Mouse (Mus musculus) heart, adult 2 months (tissue): Measurements from ENCODE around the gene Zdhhc5.

Experiments
- CTCF ChIP-seq: fragments of 200-600 bp; IDR thresholded peaks from 2 replicates; pipeline ENCODE4 v1.8.1; 2022; ENCODE audit warnings: antibody characterized with exemption, mild to moderate bottlenecking, moderate library complexity
- POLR2A ChIP-seq: fragments of 200-500 bp; IDR thresholded peaks from 2 replicates; pipeline ENCODE4 v1.6.1; 2011; ENCODE audit warnings: mild to moderate bottlenecking, low read depth, low read length, control low read depth; ENCODE audit not compliant: insufficient read depth

DNA sequence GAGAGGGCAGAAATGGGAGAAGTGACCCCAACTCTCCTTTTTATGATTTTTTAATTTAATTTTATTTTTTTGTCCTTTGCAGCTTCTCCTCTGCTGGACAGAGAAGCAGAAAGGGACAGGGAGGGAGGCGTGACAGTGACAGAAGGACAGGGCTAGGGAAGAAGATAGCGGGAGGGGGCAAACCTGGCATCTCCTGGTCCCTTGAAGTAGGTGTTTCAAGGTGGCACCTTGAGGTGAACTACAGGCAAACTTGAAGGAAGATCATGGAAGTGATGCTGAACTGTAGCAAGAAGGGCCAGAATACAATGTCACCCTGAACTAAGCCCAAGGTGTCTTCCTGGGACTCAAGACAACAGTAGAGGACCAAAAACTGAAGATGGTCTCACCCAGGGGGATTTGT lies 19.9 kb upstream of the Zdhhc5 start:
- TF ChIP-seq POLR2A = no peak
- TF ChIP-seq CTCF = no peak
